Mouse (Mus musculus) forebrain, embryonic 15.5 days (tissue): ENCODE results near the gene Apbb2. TPM values are rescaled to one million over a fixed set of nuclear protein-coding genes. Genes with fewer than 3 reads are reported as not detected.
A peak's percentile ranks its signal among the peaks of the same experiment; 100 is the strongest.

ENCODE experiments used
- ATAC-seq: fragments of 200-750 bp; cut with Nextera tagmentation; replicated peaks from 2 replicates; pipeline ENCODE4 v1.8.0; 2017; ENCODE audit warnings: mild to moderate bottlenecking, moderate TSS enrichment, moderate library complexity
- H3K27ac ChIP-seq: fragments of 300-500 bp; sonication (generic); replicated peaks from 2 replicates; pipeline ENCODE4 v1.5.1; 2015; ENCODE audit warnings: mild to moderate bottlenecking, inconsistent platforms
- H3K27me3 ChIP-seq: fragments of 300-500 bp; sonication (generic); 2 replicates; pipeline ENCODE4 v1.6.1; 2015; ENCODE audit warnings: inconsistent platforms
- H3K36me3 ChIP-seq: fragments of 300-500 bp; sonication (generic); 2 replicates; pipeline ENCODE4 v1.6.1; 2015; ENCODE audit warnings: mild to moderate bottlenecking, inconsistent platforms
- H3K4me1 ChIP-seq: fragments of 300-500 bp; sonication (generic); 2 replicates; pipeline ENCODE4 v1.6.1; 2015; ENCODE audit warnings: inconsistent platforms
- H3K4me2 ChIP-seq: fragments of 300-500 bp; sonication (generic); replicated peaks from 2 replicates; pipeline ENCODE4 v1.6.1; 2015; ENCODE audit warnings: mild to moderate bottlenecking, inconsistent platforms
- H3K4me3 ChIP-seq: fragments of 300-500 bp; sonication (generic); 2 replicates; pipeline ENCODE4 v1.5.1; 2015; ENCODE audit warnings: mild to moderate bottlenecking, inconsistent platforms
- H3K9ac ChIP-seq: fragments of 300-500 bp; sonication (generic); replicated peaks from 2 replicates; pipeline ENCODE4 v1.6.1; 2015; ENCODE audit warnings: mild to moderate bottlenecking, inconsistent platforms
- H3K9me3 ChIP-seq: fragments of 300-500 bp; sonication (generic); 2 replicates; pipeline ENCODE4 v1.6.1; 2016; ENCODE audit warnings: inconsistent platforms
- WGBS: fragments of 180-500 bp; shearing (Covaris S2); methylation state at CpG from one replicate; pipeline ENCODE4 v1.1.7; 2015; ENCODE audit warnings: mixed read lengths; 5-methylcytosine and 5-hydroxymethylcytosine counted together
- polyA plus RNA-seq: library from polyadenylated mRNA; unstranded; fragments of >200 nt; fragmentation: Nextera tagmentation; extraction: Ambion mirVana; gene quantifications from 2 replicates; pipeline ENCODE4 v1.2.1, GENCODE M21; 2015

Apbb2 gene
- polyA plus RNA-seq, 1 experiment from 2014 or later, result 85.8 TPM

GRCm38 (mm10) chr5:66543761-66544160, 74.8 kb downstream of the Apbb2 start:
- 40% methylated on average over 6 of the region's 6 CpGs for WGBS
- no peak overlapping the region for H3K27ac ChIP-seq
- H3K36me3 ChIP-seq, result no peaks in the 10 kb centered on the region
- 0 out of 2 replicates have a peak, but pooled peaks cover 4% of the 10 kb centered on the region for H3K9me3 ChIP-seq
- peaks cover 10% of the 10 kb centered on the region for H3K4me1 ChIP-seq
- no peak overlapping the region for H3K9ac ChIP-seq
- no peaks in the 10 kb centered on the region for H3K27me3 ChIP-seq
- ATAC-seq, result no peak
- H3K4me2 ChIP-seq, result no peak overlapping the region
- H3K4me3 ChIP-seq, result no peak overlapping the region

DNA sequence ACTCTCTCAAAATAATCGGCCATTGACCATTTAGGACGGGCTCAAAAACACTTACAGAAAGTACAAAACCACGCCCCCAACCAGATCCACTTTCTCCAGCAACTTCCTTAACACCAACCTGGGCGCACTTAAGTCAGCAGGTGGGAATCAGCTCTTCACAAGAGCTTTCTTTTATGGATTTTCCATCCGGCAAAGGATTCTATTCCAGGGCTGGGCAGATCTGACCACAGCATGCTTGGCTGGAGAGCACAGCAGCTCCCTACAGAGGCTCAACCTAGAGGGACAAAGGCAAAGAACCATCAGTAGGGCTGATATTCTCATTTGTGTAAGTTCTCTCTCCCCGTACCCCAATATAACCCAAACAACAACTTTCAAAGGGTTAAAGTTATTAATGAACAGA, 75.2 kb downstream of the Apbb2 start:
- no peak overlapping the region for H3K4me3 ChIP-seq
- WGBS, result 76% methylated on average over 6 of the region's 6 CpGs

GRCm38 (mm10) chr5:66542521-66542920, 76.1 kb downstream of the Apbb2 start:
- no peak overlapping the region for H3K4me3 ChIP-seq
- no peak for ATAC-seq
- H3K9me3 ChIP-seq, result no peaks in the 10 kb centered on the region
- no peaks in the 10 kb centered on the region for H3K27me3 ChIP-seq
- H3K4me2 ChIP-seq, result no peak overlapping the region
- H3K27ac ChIP-seq, result no peak overlapping the region
- 87% methylated on average over 4 of the region's 4 CpGs for WGBS
- peaks cover 10% of the 10 kb centered on the region for H3K4me1 ChIP-seq
- H3K36me3 ChIP-seq, result no peaks in the 10 kb centered on the region
- H3K9ac ChIP-seq, result no peak overlapping the region

More for the DNA sequence above, 75.2 kb downstream of the Apbb2 start:
- Histone ChIP-seq H3K27ac (no peak overlapping the region), H3K4me2 (no peak overlapping the region), H3K27me3 (no peaks in the 10 kb centered on the region), H3K36me3 (no peaks in the 10 kb centered on the region), H3K9ac (no peak overlapping the region), H3K9me3 (no peaks in the 10 kb centered on the region), H3K4me1 (peaks cover 10% of the 10 kb centered on the region)
- ATAC-seq, result no peak

- H3K27ac ChIP-seq, result no peak overlapping the region
- H3K4me1 ChIP-seq, result peaks cover 18% of the 10 kb centered on the region
- no peak overlapping the region for H3K4me3 ChIP-seq
- H3K4me2 ChIP-seq, result no peak overlapping the region
- H3K36me3 ChIP-seq, result no peaks in the 10 kb centered on the region
- H3K9ac ChIP-seq, result no peak overlapping the region
- no peaks in the 10 kb centered on the region for H3K9me3 ChIP-seq
- 55% methylated on average over 4 of the region's 4 CpGs for WGBS
- ATAC-seq, result no peak; the same call in 1 of the 2 replicates
- no peaks in the 10 kb centered on the region for H3K27me3 ChIP-seq
These were observed 77.2 kb downstream of the Apbb2 start for GRCm38 (mm10) chr5:66541385-66541784.

DNA sequence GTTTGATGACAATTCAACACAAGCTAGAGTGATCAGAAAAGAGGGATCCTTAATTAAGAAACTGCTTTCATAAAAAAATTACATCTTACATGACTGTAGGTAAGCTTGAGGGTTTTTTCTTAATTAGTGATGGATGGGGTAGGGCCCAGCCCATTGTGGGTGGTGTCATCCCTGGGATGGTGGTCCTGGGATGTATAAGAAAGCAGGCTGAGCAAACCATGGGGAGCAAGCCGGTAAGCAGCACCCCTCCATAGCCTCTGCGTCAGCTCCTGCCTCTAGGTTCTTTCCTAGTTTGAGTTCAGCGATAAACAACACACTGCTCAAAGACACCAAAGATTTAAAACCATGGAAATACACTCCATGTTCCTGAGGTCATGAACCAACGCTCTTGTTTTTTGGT, 78.3 kb downstream of the Apbb2 start:
- Histone ChIP-seq H3K4me1 (peaks cover 18% of the 10 kb centered on the region), H3K9me3 (no peaks in the 10 kb centered on the region), H3K4me3 (no peak overlapping the region), H3K27me3 (no peaks in the 10 kb centered on the region), H3K9ac (no peak overlapping the region), H3K27ac (no peak overlapping the region), H3K36me3 (no peaks in the 10 kb centered on the region), H3K4me2 (no peak overlapping the region)
- ATAC-seq, result no peak
- 98% methylated on average over 4 of the region's 4 CpGs for WGBS

- no peak overlapping the region for H3K4me2 ChIP-seq
- WGBS, result 84% methylated on average over 7 of the region's 7 CpGs
- no peaks in the 10 kb centered on the region for H3K36me3 ChIP-seq
These were observed 80.8 kb downstream of the Apbb2 start for GRCm38 (mm10) chr5:66537811-66538210.

GRCm38 (mm10) chr5:66536696-66537358, 81.8 kb downstream of the Apbb2 start:
- H3K9ac ChIP-seq, result no peak overlapping the region
- H3K4me1 ChIP-seq, result peaks cover 19% of the 10 kb centered on the region
- H3K9me3 ChIP-seq, result no peaks in the 10 kb centered on the region
- H3K27me3 ChIP-seq, result no peaks in the 10 kb centered on the region
- no peak overlapping the region for H3K4me2 ChIP-seq
- no peaks in the 10 kb centered on the region for H3K36me3 ChIP-seq
- 0 out of 2 replicates have a peak overlapping the region, but pooled peaks have one; percentile 31 for H3K27ac ChIP-seq
- no peak overlapping the region for H3K4me3 ChIP-seq
- 58% methylated on average over 8 of the region's 8 CpGs for WGBS
- ATAC-seq, result peak; percentile 27; the same call in 1 of the 2 replicates

More at GRCm38 (mm10) chr5:66537811-66538210, 80.8 kb downstream of the Apbb2 start:
- Histone ChIP-seq H3K4me3 (no peak overlapping the region), H3K27me3 (no peaks in the 10 kb centered on the region), H3K27ac (no peak overlapping the region), H3K9ac (no peak overlapping the region), H3K4me1 (peaks cover 19% of the 10 kb centered on the region), H3K9me3 (no peaks in the 10 kb centered on the region)
- ATAC-seq, result no peak

GRCm38 (mm10) chr5:66535566-66536236, 82.9 kb downstream of the Apbb2 start:
- WGBS, result 56% methylated on average over 9 of the region's 9 CpGs

DNA sequence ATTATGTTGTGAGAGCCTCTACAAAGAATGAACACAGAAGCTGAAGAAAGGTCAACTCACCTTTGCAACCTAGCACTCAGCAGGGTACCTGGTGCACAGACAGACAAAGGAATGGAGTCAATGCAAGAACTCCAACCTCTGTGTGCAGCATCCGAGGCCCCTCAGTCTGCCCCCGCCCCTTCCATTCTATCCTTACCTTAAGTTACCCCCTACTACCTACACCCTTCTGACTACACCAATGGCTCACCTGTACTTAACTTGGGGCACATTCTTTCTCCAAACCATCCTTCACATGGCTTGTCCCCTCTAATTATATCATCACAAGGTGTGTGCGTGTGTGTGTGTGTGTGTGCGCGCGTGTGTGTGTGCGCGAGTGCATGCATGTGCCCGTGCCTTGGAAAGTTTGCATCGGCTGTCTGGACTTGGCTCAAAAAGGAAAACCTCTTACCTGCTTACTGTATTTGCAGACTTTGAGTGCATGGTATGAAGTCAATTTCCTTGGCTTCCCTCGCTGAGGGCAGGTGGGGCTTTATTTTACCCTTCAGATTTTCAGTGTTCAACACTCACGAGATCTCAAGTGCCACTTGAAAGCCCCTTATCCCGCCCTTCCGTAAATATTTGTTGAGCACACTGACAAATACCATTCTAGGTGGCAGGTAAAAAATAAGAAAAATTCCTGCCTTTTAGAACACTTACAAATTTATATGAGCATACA, 84.7 kb downstream of the Apbb2 start:
- no peak overlapping the region for H3K4me3 ChIP-seq
- ATAC-seq, result no peak
- H3K4me1 ChIP-seq, result peaks cover 19% of the 10 kb centered on the region
- H3K27ac ChIP-seq, result no peak overlapping the region
- H3K27me3 ChIP-seq, result no peaks in the 10 kb centered on the region
- H3K9ac ChIP-seq, result no peak overlapping the region
- H3K36me3 ChIP-seq, result no peaks in the 10 kb centered on the region
- no peaks in the 10 kb centered on the region for H3K9me3 ChIP-seq
- WGBS, result 90% methylated on average over 14 of the region's 14 CpGs
- H3K4me2 ChIP-seq, result no peak overlapping the region

More at GRCm38 (mm10) chr5:66535566-66536236, 82.9 kb downstream of the Apbb2 start:
- H3K27ac ChIP-seq, result no peak overlapping the region
- H3K9ac ChIP-seq, result no peak overlapping the region
- H3K4me3 ChIP-seq, result no peak overlapping the region
- no peaks in the 10 kb centered on the region for H3K9me3 ChIP-seq
- no peaks in the 10 kb centered on the region for H3K36me3 ChIP-seq
- H3K4me2 ChIP-seq, result no peak overlapping the region
- no peak for ATAC-seq
- peaks cover 19% of the 10 kb centered on the region for H3K4me1 ChIP-seq
- H3K27me3 ChIP-seq, result no peaks in the 10 kb centered on the region

GRCm38 (mm10) chr5:66532827-66533226, 85.8 kb downstream of the Apbb2 start:
- no peaks in the 10 kb centered on the region for H3K9me3 ChIP-seq
- H3K27ac ChIP-seq, result no peak overlapping the region
- H3K4me1 ChIP-seq, result peaks cover 19% of the 10 kb centered on the region
- no peaks in the 10 kb centered on the region for H3K36me3 ChIP-seq
- H3K4me2 ChIP-seq, result no peak overlapping the region
- H3K27me3 ChIP-seq, result no peaks in the 10 kb centered on the region
- H3K9ac ChIP-seq, result no peak overlapping the region
- WGBS, result 76% methylated on average over 6 of the region's 6 CpGs
- no peak for ATAC-seq
- H3K4me3 ChIP-seq, result no peak overlapping the region

GRCm38 (mm10) chr5:66530361-66530760, 88.2 kb downstream of the Apbb2 start:
- 89% methylated on average over 4 of the region's 4 CpGs for WGBS
- H3K9ac ChIP-seq, result no peak overlapping the region
- ATAC-seq, result no peak

DNA sequence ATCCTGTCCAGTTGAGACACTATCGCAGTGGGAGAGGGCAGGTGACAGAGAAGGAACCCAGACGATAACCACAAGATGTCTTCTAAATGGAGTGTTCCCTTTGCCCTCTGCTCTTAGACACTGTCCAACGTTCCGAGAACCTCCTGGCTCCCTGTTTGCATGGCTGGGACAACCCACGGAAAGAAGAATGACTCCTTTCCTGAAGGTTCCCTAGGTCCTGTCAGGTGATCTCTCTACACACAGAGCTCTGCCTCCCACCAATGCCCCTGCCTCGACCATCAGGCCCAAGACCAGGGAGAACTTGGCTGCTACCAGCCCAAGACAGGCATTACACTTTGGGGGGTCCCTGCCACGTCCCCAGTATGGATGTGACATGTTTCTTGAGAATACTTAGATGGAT, 89.0 kb downstream of the Apbb2 start:
- H3K27ac ChIP-seq, result no peak overlapping the region
- no peak for ATAC-seq
- H3K27me3 ChIP-seq, result no peaks in the 10 kb centered on the region
- no peak overlapping the region for H3K9ac ChIP-seq
- H3K4me2 ChIP-seq, result no peak overlapping the region
- no peak overlapping the region for H3K4me3 ChIP-seq
- no peaks in the 10 kb centered on the region for H3K36me3 ChIP-seq
- H3K9me3 ChIP-seq, result no peaks in the 10 kb centered on the region
- no peaks in the 10 kb centered on the region for H3K4me1 ChIP-seq
- WGBS, result 89% methylated on average over 7 of the region's 7 CpGs

More at GRCm38 (mm10) chr5:66530361-66530760, 88.2 kb downstream of the Apbb2 start:
- H3K27me3 ChIP-seq, result no peaks in the 10 kb centered on the region
- no peak overlapping the region for H3K4me2 ChIP-seq
- no peaks in the 10 kb centered on the region for H3K36me3 ChIP-seq
- no peak overlapping the region for H3K27ac ChIP-seq
- peaks cover 4% of the 10 kb centered on the region; the same call in 1 of the 2 replicates for H3K4me1 ChIP-seq
- H3K9me3 ChIP-seq, result no peaks in the 10 kb centered on the region
- no peak overlapping the region for H3K4me3 ChIP-seq
